Mouse (Mus musculus) cerebellum, postnatal 4 days (tissue): ENCODE measurements around the gene Nbr1.

Source experiments
- DNase-seq, 2 experiments: peaks; one replicate each; pipeline ENCODE4 v3.0.0; 2022; ENCODE audit warnings: low spot score in 2 of 2, mixed read lengths in 1 of 2

Nbr1 gene

GRCm38 (mm10) chr11:101551751-101552475, at the start of gene Nbr1, which contains the start of gene Brca1:
Gene Nbr1 (plus strand): TSS chr11:101552149.
Gene Brca1 (minus strand): TSS chr11:101551955.
- peak; percentile 78 to 89 for DNase-seq

- DNase-seq = no peak
Measured at GRCm38 (mm10) chr11:101506269-101506780, 45.6 kb upstream of the Nbr1 start.

GRCm38 (mm10) chr11:101507090-101507489, 44.9 kb upstream of the Nbr1 start:
- no peak for DNase-seq

GRCm38 (mm10) chr11:101518937-101519336, 33.0 kb upstream of the Nbr1 start:
- DNase-seq = no peak

GRCm38 (mm10) chr11:101519364-101519763, 32.6 kb upstream of the Nbr1 start:
- DNase-seq = no peak

GRCm38 (mm10) chr11:101524446-101524845, 27.5 kb upstream of the Nbr1 start:
- no peak for DNase-seq

GRCm38 (mm10) chr11:101525056-101525455, 26.9 kb upstream of the Nbr1 start:
- peak in 1 of 2 experiments; percentile 13 for DNase-seq

- DNase-seq = peak in 1 of 2 experiments; percentile 26
Measured at GRCm38 (mm10) chr11:101525936-101526595, 25.9 kb upstream of the Nbr1 start.

- DNase-seq = no peak
Measured at GRCm38 (mm10) chr11:101526686-101527085, 25.3 kb upstream of the Nbr1 start.

GRCm38 (mm10) chr11:101543533-101543932, 8.4 kb upstream of the Nbr1 start:
- DNase-seq = no peak

- no peak for DNase-seq
Measured at GRCm38 (mm10) chr11:101544132-101544531, 7.8 kb upstream of the Nbr1 start.

- DNase-seq = no peak
Measured at GRCm38 (mm10) chr11:101548526-101548925, 3.4 kb upstream of the Nbr1 start.

- DNase-seq = peak; percentile 75 to 92
Measured at GRCm38 (mm10) chr11:101552476-101553300, 739 bp downstream of the Nbr1 start.

- DNase-seq = no peak
Measured at GRCm38 (mm10) chr11:101553354-101553930, 1.5 kb downstream of the Nbr1 start.

- no peak for DNase-seq
Measured at GRCm38 (mm10) chr11:101556541-101556940, 4.6 kb downstream of the Nbr1 start.

GRCm38 (mm10) chr11:101556954-101557353, 5.0 kb downstream of the Nbr1 start:
- DNase-seq = no peak

GRCm38 (mm10) chr11:101562391-101562790, 10.4 kb downstream of the Nbr1 start:
- DNase-seq = peak in 1 of 2 experiments; percentile 33

- DNase-seq = no peak
Measured at GRCm38 (mm10) chr11:101568421-101568820, 16.5 kb downstream of the Nbr1 start.

GRCm38 (mm10) chr11:101576116-101576515, 24.2 kb downstream of the Nbr1 start:
- DNase-seq = no peak

- no peak for DNase-seq
Measured at GRCm38 (mm10) chr11:101581081-101581764, 29.3 kb downstream of the Nbr1 start.
